Mouse (Mus musculus) gastrocnemius, adult 8-10 months (tissue): ENCODE results near the gene Ston1. TPM values are rescaled to one million over a fixed set of nuclear protein-coding genes. Genes with fewer than 3 reads are reported as not detected.

Source experiments
- DNase-seq, 2 experiments: peaks; one replicate each; pipeline ENCODE4 v3.0.0; 2022; ENCODE audit warnings: low spot score in 2 of 2
- total RNA-seq, 4 experiments: library from RNA; stranded (reverse); gene quantifications; 2 replicates each; pipeline ENCODE4 v1.2.4; 2022

Ston1 gene
- total RNA-seq, 4 experiments from 2014 or later = 2.8 to 7.0 (median 3.9) TPM

DNA sequence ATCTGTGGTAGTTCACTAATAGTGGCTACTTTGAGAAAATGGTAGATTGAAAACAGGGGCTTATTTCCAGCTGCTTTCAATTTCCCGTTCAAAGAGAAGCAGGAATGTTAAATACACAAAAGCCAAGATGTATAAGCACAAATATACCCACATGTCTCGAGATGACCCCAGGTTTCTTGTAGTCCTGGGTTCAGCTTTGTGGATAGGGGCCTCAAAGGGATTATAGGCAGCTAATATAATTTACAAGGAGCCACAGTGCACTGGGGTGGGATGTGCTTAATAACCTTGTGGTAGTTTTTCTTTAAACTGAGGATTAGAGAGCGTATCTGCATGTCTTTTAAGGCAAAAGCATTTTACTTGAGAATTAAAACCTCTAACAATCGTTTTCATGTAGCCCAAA, 73.3 kb downstream of the Ston1 start:
- DNase-seq = no peak

DNA sequence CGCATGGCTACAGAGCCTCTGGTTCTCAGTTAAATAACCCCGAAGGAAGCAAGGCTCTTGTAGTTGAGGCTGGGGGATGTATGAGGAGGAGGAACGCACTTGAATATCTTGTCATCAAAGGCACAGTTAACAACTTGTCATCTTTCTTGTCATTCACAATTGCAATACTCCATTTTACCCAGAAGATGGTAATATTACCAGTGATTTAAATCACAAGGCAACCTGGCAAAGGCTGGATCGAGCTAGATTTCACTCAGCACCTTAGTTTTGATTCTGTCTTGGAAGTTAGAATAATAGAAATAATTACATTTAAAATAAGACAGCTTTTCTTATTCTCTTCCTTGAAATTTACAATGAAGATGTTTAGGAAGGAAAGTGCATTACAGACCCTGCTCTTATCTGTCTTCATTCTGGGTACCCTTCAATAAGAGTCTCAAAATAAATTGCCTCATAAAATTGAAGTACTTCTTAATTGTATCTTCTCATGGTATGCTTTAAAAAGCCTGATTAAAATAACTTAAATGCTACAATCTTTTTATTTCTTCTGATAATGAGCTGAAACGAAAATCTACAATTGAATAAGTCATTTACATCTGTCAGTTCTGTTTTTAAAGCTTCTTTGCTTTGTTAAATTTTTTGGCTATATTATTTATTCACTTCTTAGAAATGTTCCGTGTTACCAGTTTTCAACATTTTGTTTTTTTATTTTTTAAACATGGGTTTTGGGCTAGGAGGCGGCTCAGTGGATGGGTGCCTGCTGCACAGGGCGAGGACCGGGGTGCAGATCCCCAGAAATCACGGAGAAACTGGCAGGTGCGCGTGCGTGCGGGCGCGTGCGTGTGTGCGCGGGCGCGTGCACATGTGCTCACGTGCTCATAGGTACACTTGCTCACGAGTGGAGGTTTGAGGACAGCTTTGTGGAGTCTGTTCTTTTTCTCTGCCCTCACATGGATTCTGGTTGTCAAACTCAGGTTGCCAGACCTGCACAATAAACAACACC, 78.1 kb downstream of the Ston1 start:
- no peak for DNase-seq

GRCm38 (mm10) chr17:88688226-88688625, 90.7 kb downstream of the Ston1 start:
- DNase-seq = no peak

DNA sequence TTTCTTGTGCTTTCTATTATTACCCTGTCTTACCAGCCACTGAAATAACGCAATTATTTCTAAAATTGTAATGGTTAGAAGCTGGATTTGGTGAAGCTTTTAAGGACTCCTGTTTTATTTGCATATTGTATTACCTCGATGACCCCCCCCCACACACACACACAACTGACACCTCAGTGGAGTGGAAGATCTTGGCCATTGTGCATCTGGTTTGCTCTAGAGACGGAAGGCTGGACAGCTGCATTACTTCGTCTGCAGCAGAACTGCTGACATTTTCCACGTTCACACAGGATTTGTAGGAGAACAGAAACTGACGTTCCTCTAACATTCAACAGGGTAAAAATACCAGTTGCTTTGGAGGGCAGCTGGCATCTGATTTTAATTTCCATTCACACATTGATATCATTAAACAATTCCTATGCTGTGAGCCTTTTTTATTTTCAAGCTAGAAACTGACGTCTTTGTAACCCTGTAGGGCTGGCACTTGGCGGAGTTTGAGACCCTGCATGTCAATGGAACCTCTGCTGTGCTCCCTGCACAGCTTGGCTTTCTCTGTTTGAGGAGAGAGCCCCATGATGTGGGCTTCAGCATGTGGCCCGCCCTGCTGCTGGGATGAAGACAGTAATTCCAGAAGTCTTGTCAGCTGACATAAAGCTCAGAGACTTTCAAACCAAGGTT, 99.3 kb downstream of the Ston1 start:
- DNase-seq = no peak

- no peak for DNase-seq
Observed at GRCm38 (mm10) chr17:88700901-88701300, 103.4 kb downstream of the Ston1 start.

- no peak for DNase-seq
Observed at GRCm38 (mm10) chr17:88702345-88702744, 104.9 kb downstream of the Ston1 start.

DNA sequence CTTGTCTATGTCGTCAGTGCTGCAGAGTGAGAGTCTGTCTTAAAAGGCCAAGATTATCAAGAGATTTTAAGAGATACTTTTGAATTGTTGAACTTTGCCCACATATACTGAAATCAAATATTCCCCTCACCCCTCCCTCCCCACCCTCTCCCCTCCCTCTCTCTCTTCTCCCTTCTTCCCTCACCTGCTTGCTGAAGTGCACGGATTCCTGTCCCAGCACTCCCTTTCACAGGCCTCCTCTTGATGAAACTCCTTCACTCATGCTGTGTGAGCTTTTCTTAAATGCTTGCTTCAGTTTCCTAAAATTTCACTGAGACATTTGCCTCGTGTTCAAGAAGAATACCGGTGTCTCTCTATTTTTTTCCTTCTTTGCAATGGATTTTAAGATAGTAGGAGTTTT, 105.6 kb downstream of the Ston1 start:
- no peak for DNase-seq

GRCm38 (mm10) chr17:88706231-88706649, 108.8 kb downstream of the Ston1 start:
- DNase-seq = no peak

Other genes starting within 250 kb of the Ston1 start
- 10 to 100 TPM; 11.6 to 15.9 (median 14.5) TPM for gene Foxn2, start 157.0 kb upstream of the Ston1 start, total RNA-seq
- gene Ppp1r21, start 67.6 kb upstream of the Ston1 start, total RNA-seq = 1 to 10 TPM; 5.5 to 6.8 (median 6.0) TPM
- gene Gtf2a1l, start 71.0 kb downstream of the Ston1 start, total RNA-seq = not detected
- gene Lhcgr, start 194.3 kb downstream of the Ston1 start, total RNA-seq = not detected